Mouse (Mus musculus): ENCODE results near the gene Aifm2.

The Aifm2 gene

GRCm38 (mm10) chr10:61781461-61782128 is 66.5 kb downstream of the Aifm2 start:
- no peak for DNase-seq

GRCm38 (mm10) chr10:61782799-61783611 is 67.9 kb downstream of the Aifm2 start:
- DNase-seq: peak; percentile 74

- peak; percentile 82 for DNase-seq
These were observed 68.7 kb downstream of the Aifm2 start, which contains the start of gene H2afy2 for GRCm38 (mm10) chr10:61783621-61784251. TSS of gene H2afy2 (minus strand) at chr10:61784147.

- DNase-seq: no peak
These were observed 69.4 kb downstream of the Aifm2 start for GRCm38 (mm10) chr10:61784414-61784813.

GRCm38 (mm10) chr10:61787541-61788313 is 72.7 kb downstream of the Aifm2 start:
- no peak for DNase-seq

GRCm38 (mm10) chr10:61788499-61788898 is 73.4 kb downstream of the Aifm2 start:
- DNase-seq: no peak

Measured in right cerebral cortex, adult 18-20 months (tissue).